Mouse (Mus musculus): ENCODE results near the gene Snd1. TPM values are rescaled to one million over a fixed set of nuclear protein-coding genes. Genes with fewer than 3 reads are reported as not detected.

Snd1 gene
- polyA plus RNA-seq, 1 experiment from 2014 or later: 111 TPM

DNA sequence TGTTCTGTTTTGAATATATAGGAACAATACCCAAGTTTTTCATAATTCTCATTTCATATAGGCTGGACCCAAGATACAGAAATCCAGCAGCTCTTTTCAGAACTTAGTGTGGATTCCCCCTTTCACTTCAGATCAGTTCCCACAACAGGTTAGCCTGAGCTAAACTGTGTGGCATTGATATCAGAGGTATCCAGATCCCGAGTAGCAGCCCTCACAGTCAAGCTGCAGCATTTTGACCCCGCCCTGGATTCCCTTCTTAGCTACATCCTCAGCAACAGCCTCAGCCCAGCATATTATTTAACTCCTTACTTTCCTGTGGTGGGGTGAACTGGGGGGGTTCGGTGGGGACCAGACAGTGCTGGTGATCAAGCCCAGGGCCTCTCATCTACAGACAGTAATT, 128.5 kb downstream of the Snd1 start:
- no peak for ATAC-seq (ENCODE audit: insufficient read depth, low FRiP score, low TSS enrichment)
- Histone ChIP-seq H3K4me2 (ENCODE audit: low read depth) (no peak overlapping the region), H3K27ac (ENCODE audit: low read depth, low read length) (no peak overlapping the region), H3K9ac (ENCODE audit: low read length) (no peak overlapping the region), H3K27me3 (ENCODE audit: control insufficient read depth, insufficient read depth, low read length) (no peaks in the 10 kb centered on the region), H3K9me3 (ENCODE audit: control insufficient read depth, low read length) (no peaks in the 10 kb centered on the region), H3K36me3 (ENCODE audit: control insufficient read depth, insufficient read depth, low read length) (no peaks in the 10 kb centered on the region), H3K4me3 (ENCODE audit: low read depth, low read length) (no peak overlapping the region), H3K4me1 (ENCODE audit: control insufficient read depth, insufficient read depth, low read length) (no peaks in the 10 kb centered on the region)
- 82% methylated on average over 3 of the region's 3 CpGs for WGBS
- DNase-seq (ENCODE audit: low spot score): no peak

DNA sequence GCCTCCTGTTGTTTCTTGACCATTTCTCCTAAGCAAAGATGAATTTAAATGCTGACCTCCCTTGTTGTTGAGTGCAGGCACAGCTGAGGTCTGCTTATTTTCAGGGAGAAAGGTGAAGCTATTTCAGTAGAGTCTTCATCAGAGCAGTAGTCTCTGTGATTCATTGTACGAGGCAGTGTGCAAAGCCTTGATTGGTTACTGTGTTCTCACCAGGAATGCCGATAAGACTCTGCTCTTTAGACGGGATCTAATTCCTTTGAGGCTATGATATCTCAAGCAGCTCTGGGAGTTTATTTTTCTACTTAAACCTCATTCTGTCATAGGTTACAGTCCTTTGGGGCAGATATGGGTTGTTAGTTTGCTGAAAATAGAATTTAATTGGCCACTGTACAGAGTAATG, 128.9 kb downstream of the Snd1 start:
- H3K27me3 ChIP-seq (ENCODE audit: control insufficient read depth, insufficient read depth, low read length): no peaks in the 10 kb centered on the region
- H3K4me2 ChIP-seq (ENCODE audit: low read depth): no peak overlapping the region
- no peak overlapping the region for H3K9ac ChIP-seq (ENCODE audit: low read length)
- 81% methylated on average over 3 of the region's 3 CpGs for WGBS
- H3K36me3 ChIP-seq (ENCODE audit: control insufficient read depth, insufficient read depth, low read length): no peaks in the 10 kb centered on the region
- no peak overlapping the region for H3K4me3 ChIP-seq (ENCODE audit: low read depth, low read length)
- H3K9me3 ChIP-seq (ENCODE audit: control insufficient read depth, low read length): no peaks in the 10 kb centered on the region
- ATAC-seq (ENCODE audit: insufficient read depth, low FRiP score, low TSS enrichment): no peak
- no peak overlapping the region for H3K27ac ChIP-seq (ENCODE audit: low read depth, low read length)
- H3K4me1 ChIP-seq (ENCODE audit: control insufficient read depth, insufficient read depth, low read length): no peaks in the 10 kb centered on the region
- DNase-seq (ENCODE audit: low spot score): no peak

DNA sequence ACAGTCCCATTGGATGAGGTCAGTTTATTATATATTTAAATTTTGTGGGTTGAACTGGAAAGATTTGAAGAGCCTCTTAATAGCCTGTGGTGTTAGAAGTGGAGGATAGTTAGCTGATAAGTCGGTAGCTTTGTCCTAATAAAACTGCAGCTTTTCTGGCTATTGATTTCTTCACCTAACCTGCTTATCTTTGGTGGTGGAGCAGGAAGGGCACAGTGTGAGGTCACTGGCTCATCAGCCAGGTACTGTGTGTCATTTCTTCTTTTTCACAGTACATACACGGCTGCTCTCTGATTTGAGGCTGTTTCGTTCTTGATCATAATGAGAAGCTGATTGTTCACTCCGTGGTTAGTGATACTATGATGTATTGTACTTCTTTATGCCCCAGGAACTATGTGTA, 134.4 kb downstream of the Snd1 start:
- Histone ChIP-seq H3K9me3 (ENCODE audit: control insufficient read depth, low read length) (no peaks in the 10 kb centered on the region), H3K4me3 (ENCODE audit: low read depth, low read length) (no peak overlapping the region), H3K4me2 (ENCODE audit: low read depth) (no peak overlapping the region), H3K27me3 (ENCODE audit: control insufficient read depth, insufficient read depth, low read length) (no peaks in the 10 kb centered on the region), H3K27ac (ENCODE audit: low read depth, low read length) (no peak overlapping the region), H3K9ac (ENCODE audit: low read length) (no peak overlapping the region), H3K4me1 (ENCODE audit: control insufficient read depth, insufficient read depth, low read length) (no peaks in the 10 kb centered on the region), H3K36me3 (ENCODE audit: control insufficient read depth, insufficient read depth, low read length) (no peaks in the 10 kb centered on the region)
- WGBS: 82% methylated on average over 4 of the region's 4 CpGs
- no peak for DNase-seq (ENCODE audit: low spot score)
- ATAC-seq (ENCODE audit: insufficient read depth, low FRiP score, low TSS enrichment): no peak

GRCm38 (mm10) chr6:28610127-28610526, 135.2 kb downstream of the Snd1 start:
- no peak overlapping the region for H3K9ac ChIP-seq (ENCODE audit: low read length)
- H3K4me2 ChIP-seq (ENCODE audit: low read depth): no peak overlapping the region
- no peaks in the 10 kb centered on the region for H3K9me3 ChIP-seq (ENCODE audit: control insufficient read depth, low read length)
- H3K36me3 ChIP-seq (ENCODE audit: control insufficient read depth, insufficient read depth, low read length): no peaks in the 10 kb centered on the region
- H3K27me3 ChIP-seq (ENCODE audit: control insufficient read depth, insufficient read depth, low read length): no peaks in the 10 kb centered on the region
- H3K4me1 ChIP-seq (ENCODE audit: control insufficient read depth, insufficient read depth, low read length): no peaks in the 10 kb centered on the region
- H3K4me3 ChIP-seq (ENCODE audit: low read depth, low read length): no peak overlapping the region
- H3K27ac ChIP-seq (ENCODE audit: low read depth, low read length): no peak overlapping the region
- no peak for DNase-seq (ENCODE audit: low spot score)
- 98% methylated on average over 1 of the region's 1 CpGs for WGBS
- no peak for ATAC-seq (ENCODE audit: insufficient read depth, low FRiP score, low TSS enrichment)

DNA sequence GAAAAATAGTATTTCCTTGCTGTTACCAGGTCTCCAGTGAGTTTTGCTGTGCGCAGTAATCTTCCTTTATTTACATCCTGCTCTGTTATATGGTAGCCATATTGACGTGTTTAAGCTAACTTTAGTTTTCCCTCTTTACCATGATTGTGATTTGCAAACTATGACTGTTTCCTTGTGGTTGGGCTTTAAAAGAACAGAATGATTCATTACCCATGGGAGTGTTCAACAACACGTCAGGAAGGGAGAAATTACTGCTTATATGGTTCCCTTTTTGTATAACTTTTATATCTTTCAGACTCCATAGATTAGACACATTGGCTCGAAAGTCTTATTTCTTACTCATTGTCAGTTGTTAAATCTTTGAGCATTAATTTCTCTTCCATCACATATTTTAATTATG, 138.5 kb downstream of the Snd1 start:
- Histone ChIP-seq H3K4me2 (ENCODE audit: low read depth) (no peak overlapping the region), H3K36me3 (ENCODE audit: control insufficient read depth, insufficient read depth, low read length) (no peaks in the 10 kb centered on the region), H3K9ac (ENCODE audit: low read length) (no peak overlapping the region), H3K27ac (ENCODE audit: low read depth, low read length) (no peak overlapping the region), H3K9me3 (ENCODE audit: control insufficient read depth, low read length) (no peaks in the 10 kb centered on the region), H3K4me3 (ENCODE audit: low read depth, low read length) (no peak overlapping the region), H3K4me1 (ENCODE audit: control insufficient read depth, insufficient read depth, low read length) (no peaks in the 10 kb centered on the region; the same call in 1 of the 2 replicates), H3K27me3 (ENCODE audit: control insufficient read depth, insufficient read depth, low read length) (no peaks in the 10 kb centered on the region)
- no peak for ATAC-seq (ENCODE audit: insufficient read depth, low FRiP score, low TSS enrichment)
- no peak for DNase-seq (ENCODE audit: low spot score)
- WGBS: 79% methylated on average over 4 of the region's 4 CpGs

DNA sequence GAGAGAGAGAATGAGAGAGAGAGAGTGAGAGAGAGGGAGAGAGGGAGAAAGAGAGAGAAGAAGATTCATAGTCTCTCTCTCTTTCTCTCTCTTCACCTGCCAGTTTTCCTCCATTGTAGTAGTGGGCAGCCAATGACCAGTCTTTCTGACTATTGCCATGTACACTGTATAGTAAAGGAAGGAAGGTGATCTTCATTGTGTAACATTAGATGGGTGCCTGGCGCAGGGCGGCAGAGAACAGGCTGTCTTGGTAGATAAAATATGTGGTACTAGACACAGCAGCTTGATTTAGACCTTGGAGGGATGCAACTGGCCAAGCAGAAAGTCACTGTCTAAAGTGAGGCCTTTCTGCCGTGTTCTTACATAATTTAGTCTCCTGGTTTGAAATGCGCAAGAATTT, 139.9 kb downstream of the Snd1 start:
- 84% methylated on average over 4 of the region's 4 CpGs for WGBS
- Histone ChIP-seq H3K4me2 (ENCODE audit: low read depth) (no peak overlapping the region), H3K9ac (ENCODE audit: low read length) (no peak overlapping the region), H3K27ac (ENCODE audit: low read depth, low read length) (no peak overlapping the region), H3K27me3 (ENCODE audit: control insufficient read depth, insufficient read depth, low read length) (no peaks in the 10 kb centered on the region), H3K4me3 (ENCODE audit: low read depth, low read length) (no peak overlapping the region), H3K4me1 (ENCODE audit: control insufficient read depth, insufficient read depth, low read length) (peaks cover 5% of the 10 kb centered on the region), H3K9me3 (ENCODE audit: control insufficient read depth, low read length) (no peaks in the 10 kb centered on the region), H3K36me3 (ENCODE audit: control insufficient read depth, insufficient read depth, low read length) (no peaks in the 10 kb centered on the region)
- DNase-seq (ENCODE audit: low spot score) (no peak), ATAC-seq (ENCODE audit: insufficient read depth, low FRiP score, low TSS enrichment) (no peak)

- Histone ChIP-seq H3K9me3 (ENCODE audit: control insufficient read depth, low read length) (no peaks in the 10 kb centered on the region), H3K4me1 (ENCODE audit: control insufficient read depth, insufficient read depth, low read length) (peaks cover 5% of the 10 kb centered on the region), H3K27me3 (ENCODE audit: control insufficient read depth, insufficient read depth, low read length) (no peaks in the 10 kb centered on the region), H3K27ac (ENCODE audit: low read depth, low read length) (no peak overlapping the region), H3K4me2 (ENCODE audit: low read depth) (no peak overlapping the region), H3K4me3 (ENCODE audit: low read depth, low read length) (no peak overlapping the region), H3K9ac (ENCODE audit: low read length) (no peak overlapping the region), H3K36me3 (ENCODE audit: control insufficient read depth, insufficient read depth, low read length) (no peaks in the 10 kb centered on the region)
- ATAC-seq (ENCODE audit: insufficient read depth, low FRiP score, low TSS enrichment): no peak
- no peak for DNase-seq (ENCODE audit: low spot score)
- 93% methylated on average over 3 of the region's 3 CpGs for WGBS
Measured at GRCm38 (mm10) chr6:28615408-28615807, 140.5 kb downstream of the Snd1 start.

- Histone ChIP-seq H3K9ac (ENCODE audit: low read length) (no peak overlapping the region), H3K4me2 (ENCODE audit: low read depth) (no peak overlapping the region), H3K4me1 (ENCODE audit: control insufficient read depth, insufficient read depth, low read length) (peaks cover 5% of the 10 kb centered on the region), H3K27me3 (ENCODE audit: control insufficient read depth, insufficient read depth, low read length) (no peaks in the 10 kb centered on the region), H3K36me3 (ENCODE audit: control insufficient read depth, insufficient read depth, low read length) (no peaks in the 10 kb centered on the region), H3K4me3 (ENCODE audit: low read depth, low read length) (no peak overlapping the region), H3K9me3 (ENCODE audit: control insufficient read depth, low read length) (no peaks in the 10 kb centered on the region), H3K27ac (ENCODE audit: low read depth, low read length) (no peak overlapping the region)
- no peak for ATAC-seq (ENCODE audit: insufficient read depth, low FRiP score, low TSS enrichment)
- no peak for DNase-seq (ENCODE audit: low spot score)
- WGBS: 48% methylated on average over 3 of the region's 3 CpGs
Measured at GRCm38 (mm10) chr6:28615966-28616365, 141.0 kb downstream of the Snd1 start.

DNA sequence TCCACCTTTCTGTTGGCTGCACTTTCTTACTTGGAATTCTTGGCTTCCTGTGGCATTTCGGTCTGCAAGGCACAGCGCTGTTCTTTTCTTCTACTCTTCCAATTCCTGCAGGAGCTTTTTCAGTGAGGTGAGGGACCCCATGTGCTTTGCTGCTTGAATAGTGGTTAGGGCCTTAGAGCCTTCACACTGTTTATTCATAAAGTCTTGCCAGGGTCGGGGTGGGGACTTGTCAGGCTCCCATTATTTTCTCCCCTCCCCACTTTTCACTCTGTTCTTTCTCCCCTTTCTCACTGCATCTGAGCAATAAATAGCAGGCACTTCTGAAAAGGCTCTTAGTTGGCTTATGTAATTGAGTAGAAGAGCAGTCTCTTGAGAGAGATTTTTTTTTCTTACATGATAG, 143.4 kb downstream of the Snd1 start:
- Histone ChIP-seq H3K27ac (ENCODE audit: low read depth, low read length) (no peak overlapping the region), H3K9me3 (ENCODE audit: control insufficient read depth, low read length) (no peaks in the 10 kb centered on the region), H3K36me3 (ENCODE audit: control insufficient read depth, insufficient read depth, low read length) (no peaks in the 10 kb centered on the region), H3K4me1 (ENCODE audit: control insufficient read depth, insufficient read depth, low read length) (peaks cover 5% of the 10 kb centered on the region), H3K4me3 (ENCODE audit: low read depth, low read length) (no peak overlapping the region), H3K9ac (ENCODE audit: low read length) (no peak overlapping the region), H3K27me3 (ENCODE audit: control insufficient read depth, insufficient read depth, low read length) (no peaks in the 10 kb centered on the region), H3K4me2 (ENCODE audit: low read depth) (no peak overlapping the region)
- WGBS: 70% methylated on average over 3 of the region's 3 CpGs
- no peak for DNase-seq (ENCODE audit: low spot score)
- ATAC-seq (ENCODE audit: insufficient read depth, low FRiP score, low TSS enrichment): no peak

Measured in neural tube, embryonic 11.5 days (tissue).